9 mouse cellular contexts compared by ENCODE assay signal in the genomic region with DNA sequence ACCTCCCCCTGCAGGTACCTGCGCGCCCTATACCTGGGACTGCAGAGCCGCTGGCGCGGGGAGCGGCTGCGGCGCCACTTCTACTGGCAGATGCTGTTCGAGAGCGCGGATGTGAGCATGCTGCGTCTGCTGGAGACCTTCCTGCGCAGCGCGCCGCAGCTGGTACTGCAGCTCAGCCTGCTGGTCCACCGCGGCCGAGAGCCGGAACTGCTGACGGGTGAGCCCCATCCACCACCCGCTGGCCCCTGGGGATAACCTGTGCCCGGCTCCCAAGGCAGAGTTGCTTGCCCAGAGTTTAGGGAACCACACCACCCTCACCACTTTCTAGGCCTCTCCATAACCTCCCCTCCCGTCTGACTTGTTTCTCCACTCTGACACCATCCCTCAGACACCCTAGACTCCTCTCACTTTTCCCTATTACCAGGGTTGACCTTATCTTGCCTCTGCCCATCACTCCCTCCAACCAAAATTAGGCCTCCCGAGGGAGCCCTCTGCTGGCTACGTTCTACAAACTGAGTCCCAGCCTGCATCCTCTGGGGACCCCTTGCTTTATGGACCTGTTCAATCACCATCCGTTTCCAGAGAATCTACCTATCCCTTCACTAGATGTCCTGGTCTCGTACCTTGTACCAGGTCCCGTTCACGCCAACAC. TPM values are rescaled to one million over a fixed set of nuclear protein-coding genes. Genes with fewer than 3 reads are reported as not detected.
A peak's percentile ranks its signal among the peaks of the same experiment; 100 is the strongest.
DNase-seq lines count a peak whose midpoint lies in the region; ATAC-seq lines count a peak whose summit lies in the region.
"Had no signal": no experiment of that assay in that cellular context is flagged by ENCODE, and none has a peak within 500 bp of the region (broad histone marks: within the 10 kb centered on the region; RNA-seq: fewer than 3 reads in every experiment).

No protein-coding gene starts in this region.

- no peak overlapping the region for H3K4me2 ChIP-seq in hindbrain, embryonic 11.5 days (replicated peaks; ENCODE audit: low read depth, low read length)

- H3K9ac ChIP-seq in hindbrain, embryonic 11.5 days (ENCODE audit: low read depth, low read length) = no peak overlapping the region

- ATAC-seq in hindbrain, embryonic 11.5 days (ENCODE audit: low FRiP score) = no peak

- peak; percentile 8 for DNase-seq in hindbrain, embryonic 10.5 days (ENCODE audit: low spot score)
- no peak for DNase-seq in hindbrain, embryonic 11.5 days (ENCODE audit: low spot score)
- DNase-seq in spleen, postnatal 36 days (ENCODE audit: low spot score in 2 of 2) = peak; percentile 24 to 46
- DNase-seq in spleen, adult 12 weeks (ENCODE audit: low spot score) = no peak
- no peak for DNase-seq in limb, embryonic 10.5 days (ENCODE audit: low spot score)
- DNase-seq in adrenal gland, adult 8-10 months = no peak
- no peak for DNase-seq in adrenal gland, adult 18-20 months (ENCODE audit: low spot score in 2 of 2)
- DNase-seq in adrenal gland, adult 2 months = no peak

- WGBS in hindbrain, embryonic 10.5 days = 7% methylated on average over 30 of the region's 30 CpGs
- 12% methylated on average over 26 of the region's 30 CpGs for WGBS in hindbrain, embryonic 11.5 days
- WGBS in limb, embryonic 10.5 days = 8% methylated on average over 30 of the region's 30 CpGs

- H3K4me3 ChIP-seq in hindbrain, embryonic 10.5 days = peak overlapping the region; percentile 5; the same call in 1 of the 2 replicates
- H3K4me3 ChIP-seq in hindbrain, embryonic 11.5 days (ENCODE audit: low read depth, low read length) = no peak overlapping the region
- H3K4me3 ChIP-seq in limb, embryonic 10.5 days = peak overlapping the region; percentile 31
- H3K4me3 ChIP-seq: myocyte had no signal

- no peaks in the 10 kb centered on the region for H3K9me3 ChIP-seq in hindbrain, embryonic 10.5 days
- H3K9me3 ChIP-seq in hindbrain, embryonic 11.5 days (ENCODE audit: control insufficient read depth, low read length) = no peaks in the 10 kb centered on the region
- H3K9me3 ChIP-seq in limb, embryonic 10.5 days (replicated peaks) = no peaks in the 10 kb centered on the region

- peaks cover 10% of the 10 kb centered on the region for H3K4me1 ChIP-seq in hindbrain, embryonic 10.5 days (replicated peaks)
- no peaks in the 10 kb centered on the region for H3K4me1 ChIP-seq in hindbrain, embryonic 11.5 days (replicated peaks; ENCODE audit: control insufficient read depth, insufficient read depth, low read length)
- peaks cover 6% of the 10 kb centered on the region for H3K4me1 ChIP-seq in limb, embryonic 10.5 days

- peaks cover 52% of the 10 kb centered on the region for H3K27me3 ChIP-seq in hindbrain, embryonic 10.5 days (ENCODE audit: insufficient read depth, poor library complexity, severe bottlenecking)
- peaks cover 9% of the 10 kb centered on the region for H3K27me3 ChIP-seq in hindbrain, embryonic 11.5 days (ENCODE audit: control insufficient read depth, insufficient read depth, low read length)
- peaks cover 66% of the 10 kb centered on the region for H3K27me3 ChIP-seq in limb, embryonic 10.5 days (ENCODE audit: low read depth, poor library complexity, severe bottlenecking)

- peaks cover 14% of the 10 kb centered on the region; the same call in 1 of the 2 replicates for H3K36me3 ChIP-seq in hindbrain, embryonic 10.5 days
- H3K36me3 ChIP-seq in hindbrain, embryonic 11.5 days (ENCODE audit: control insufficient read depth, insufficient read depth, low read length) = no peaks in the 10 kb centered on the region
- no peaks in the 10 kb centered on the region for H3K36me3 ChIP-seq in limb, embryonic 10.5 days

- no peak overlapping the region for H3K27ac ChIP-seq in hindbrain, embryonic 10.5 days
- no peak overlapping the region for H3K27ac ChIP-seq in hindbrain, embryonic 11.5 days (ENCODE audit: low read depth, low read length)
- H3K27ac ChIP-seq in limb, embryonic 10.5 days = no peak overlapping the region

RNA-seq across cellular contexts. Expression of gene Ccm2l, which starts 12.9 kb away (rescaled TPM):
- 1.3 and 1.8 TPM in 2 replicates for polyA plus RNA-seq in hindbrain, embryonic 10.5 days (2016; fragmentation: Nextera tagmentation; extraction: Ambion mirVana)
- polyA plus RNA-seq in hindbrain, embryonic 11.5 days (2014; fragmentation: Nextera tagmentation; extraction: Ambion mirVana) = 2.1 and 2.2 TPM in 2 replicates
- polyA plus RNA-seq in limb, embryonic 10.5 days (2016; fragmentation: Nextera tagmentation; extraction: Ambion mirVana) = 1.5 and 1.7 TPM in 2 replicates
- 10 to 100 TPM in 3 of 4 experiments, 1 to 10 TPM in 1; 9.0 to 19.5 (median 14.7) TPM for total RNA-seq in adrenal gland, adult 8-10 months (2022)
- 10 to 100 TPM; 10.2 to 10.7 TPM for total RNA-seq in adrenal gland, adult 18-20 months (2021)
- 10 to 100 TPM; 12.7 to 15.3 TPM for total RNA-seq in adrenal gland, adult 2 months (2021)
- polyA plus RNA-seq in adrenal gland, adult 2 months (2012; rRNA removed) = 37.1 and 49.1 TPM in 2 replicates
- polyA plus RNA-seq: myocyte had no signal

RNA-seq across cellular contexts. Expression of gene Xkr7, which starts 21.2 kb away (rescaled TPM):
- 0.73 and 1.1 TPM in 2 replicates for polyA plus RNA-seq in hindbrain, embryonic 10.5 days (2016; fragmentation: Nextera tagmentation; extraction: Ambion mirVana)
- 0.45 and 0.81 TPM in 2 replicates for polyA plus RNA-seq in hindbrain, embryonic 11.5 days (2014; fragmentation: Nextera tagmentation; extraction: Ambion mirVana)
- not detected in 2 replicates for polyA plus RNA-seq in limb, embryonic 10.5 days (2016; fragmentation: Nextera tagmentation; extraction: Ambion mirVana)
- total RNA-seq in adrenal gland, adult 8-10 months (2022) = 1 to 10 TPM; 1.2 to 2.3 (median 1.7) TPM
- total RNA-seq in adrenal gland, adult 18-20 months (2021) = 1 to 10 TPM in 1 of 2 experiments, under 1 TPM in 1; 0.86 to 1.3 TPM
- 1 to 10 TPM in 1 of 2 experiments, under 1 TPM in 1; 0.49 to 1.0 TPM for total RNA-seq in adrenal gland, adult 2 months (2021)
- polyA plus RNA-seq in adrenal gland, adult 2 months (2012; rRNA removed) = 1.0 and 1.6 TPM in 2 replicates
- polyA plus RNA-seq: myocyte had no signal

RNA-seq across cellular contexts. Expression of gene Pdrg1, which starts 37.6 kb away (rescaled TPM):
- 110 and 120 TPM in 2 replicates for polyA plus RNA-seq in hindbrain, embryonic 10.5 days (2016; fragmentation: Nextera tagmentation; extraction: Ambion mirVana)
- polyA plus RNA-seq in hindbrain, embryonic 11.5 days (2014; fragmentation: Nextera tagmentation; extraction: Ambion mirVana) = 71.1 and 96.5 TPM in 2 replicates
- 82.6 and 92.5 TPM in 2 replicates for polyA plus RNA-seq in limb, embryonic 10.5 days (2016; fragmentation: Nextera tagmentation; extraction: Ambion mirVana)
- total RNA-seq in adrenal gland, adult 8-10 months (2022) = 100 to 1,000 TPM; 207 to 252 (median 221) TPM
- 100 to 1,000 TPM; 187 to 200 TPM for total RNA-seq in adrenal gland, adult 18-20 months (2021)
- 100 to 1,000 TPM; 146 to 245 TPM for total RNA-seq in adrenal gland, adult 2 months (2021)
- 53.5 and 58.0 TPM in 2 replicates for polyA plus RNA-seq in adrenal gland, adult 2 months (2012; rRNA removed)

RNA-seq across cellular contexts. Expression of gene Hck, which starts 55.4 kb away (rescaled TPM):
- 1.4 and 2.7 TPM in 2 replicates for polyA plus RNA-seq in hindbrain, embryonic 10.5 days (2016; fragmentation: Nextera tagmentation; extraction: Ambion mirVana)
- 2.0 and 2.4 TPM in 2 replicates for polyA plus RNA-seq in hindbrain, embryonic 11.5 days (2014; fragmentation: Nextera tagmentation; extraction: Ambion mirVana)
- polyA plus RNA-seq in limb, embryonic 10.5 days (2016; fragmentation: Nextera tagmentation; extraction: Ambion mirVana) = 0.88 and 1.1 TPM in 2 replicates
- 1 to 10 TPM; 3.3 to 5.5 (median 4.5) TPM for total RNA-seq in adrenal gland, adult 8-10 months (2022)
- 1 to 10 TPM; 3.9 to 4.2 TPM for total RNA-seq in adrenal gland, adult 18-20 months (2021)
- 1 to 10 TPM; 3.1 to 4.6 TPM for total RNA-seq in adrenal gland, adult 2 months (2021)
- 4.2 and 4.7 TPM in 2 replicates for polyA plus RNA-seq in adrenal gland, adult 2 months (2012; rRNA removed)

Comparison
In these comparisons a context has a peak if more than half of its experiments do, and no peak if none do; other contexts are left out.
1. DNase-seq: peak in hindbrain, embryonic 10.5 days (single experiment) and spleen, postnatal 36 days (2 of 2); none in hindbrain, embryonic 11.5 days (single experiment), spleen, adult 12 weeks (single experiment), limb, embryonic 10.5 days (single experiment), adrenal gland, adult 8-10 months (single experiment), adrenal gland, adult 18-20 months (0 of 2) and adrenal gland, adult 2 months (single experiment).
2. RNA of gene Ccm2l, which starts 12.9 kb away (polyA plus RNA-seq): 37.1 to 49.1 TPM in adrenal gland, adult 2 months; 2.1 to 2.2 TPM in hindbrain, embryonic 11.5 days, 1.3 to 1.8 TPM in hindbrain, embryonic 10.5 days and 1.5 to 1.7 TPM in limb, embryonic 10.5 days; every median in the first group is over 10 times any median in the second.